Mouse (Mus musculus) liver, adult 2 months (tissue): ENCODE measurements around the gene Mllt6. TPM values are rescaled to one million over a fixed set of nuclear protein-coding genes. Genes with fewer than 3 reads are reported as not detected.
"Not testable (repeated sequence)": the region's sequence is repeated elsewhere in the genome, so short reads cannot be mapped to it uniquely, and the experiment has no call there.

Experiments used
- DNase-seq: peaks from one replicate; pipeline ENCODE4 v3.0.0-alpha.2; 2011; ENCODE audit warnings: low read depth, low spot score; ENCODE audit errors: extremely low read depth
- H3K27ac ChIP-seq: fragments of 200-500 bp; replicated peaks from 2 replicates; pipeline ENCODE4 v1.5.1; 2012; ENCODE audit warnings: low read depth, mild to moderate bottlenecking, control low read depth, inconsistent platforms, low read length; ENCODE audit not compliant: insufficient read depth
- H3K27me3 ChIP-seq: fragments of 200-500 bp; 2 replicates; pipeline ENCODE4 v1.6.1; 2012; ENCODE audit warnings: mild to moderate bottlenecking, moderate library complexity, low read length, inconsistent platforms; ENCODE audit not compliant: control insufficient read depth, insufficient read depth
- H3K36me3 ChIP-seq: fragments of 200-500 bp; 2 replicates; pipeline ENCODE4 v1.6.1; 2012; ENCODE audit warnings: low read length, inconsistent platforms; ENCODE audit not compliant: control insufficient read depth, insufficient read depth
- H3K4me1 ChIP-seq: fragments of 200-500 bp; 2 replicates; pipeline ENCODE4 v1.6.1; 2011; ENCODE audit warnings: low read length; ENCODE audit not compliant: control insufficient read depth, insufficient read depth
- H3K4me3 ChIP-seq: fragments of 200-500 bp; 2 replicates; pipeline ENCODE4 v1.5.1; 2011; ENCODE audit warnings: low read depth, mild to moderate bottlenecking, control low read depth, low read length, moderate library complexity; ENCODE audit not compliant: insufficient read depth
- H3K79me2 ChIP-seq: fragments of 200-500 bp; 2 replicates; pipeline ENCODE4 v1.6.1; 2012; ENCODE audit warnings: inconsistent platforms, mild to moderate bottlenecking, low read length, moderate library complexity; ENCODE audit not compliant: control insufficient read depth, insufficient read depth
- H3K9ac ChIP-seq: fragments of 200-500 bp; 2 replicates; pipeline ENCODE4 v1.6.1; 2012; ENCODE audit warnings: low read depth, mild to moderate bottlenecking, control low read depth, inconsistent platforms, low read length
- CTCF ChIP-seq: fragments of 200-500 bp; IDR thresholded peaks from 2 replicates; pipeline ENCODE4 v1.5.1; 2011; ENCODE audit warnings: low read depth, low read length, control low read depth
- POLR2A ChIP-seq: fragments of 200-500 bp; IDR thresholded peaks from 2 replicates; pipeline ENCODE4 v1.6.1; 2011; ENCODE audit warnings: low read length, control low read depth; ENCODE audit not compliant: insufficient read depth; ENCODE audit errors: extremely low read depth
- WGBS: fragments of 180-500 bp; shearing (Covaris S2); methylation state at CpG from one replicate; pipeline ENCODE4 v1.1.7; 2018; 5-methylcytosine and 5-hydroxymethylcytosine counted together
- polyA plus RNA-seq: library from polyadenylated mRNA; depleted of rRNA; stranded (reverse); fragments of >200 nt; gene quantifications from 2 replicates; pipeline ENCODE4 v1.2.3, GENCODE M21; 2012
- total RNA-seq: library from RNA; depleted of rRNA; stranded (reverse); fragments of >200 nt; gene quantifications from 2 replicates; pipeline ENCODE4 v1.2.3, GENCODE M21; 2014

The Mllt6 gene
- total and polyA plus RNA-seq, 2 experiments: 3.8 to 11.2 TPM

DNA sequence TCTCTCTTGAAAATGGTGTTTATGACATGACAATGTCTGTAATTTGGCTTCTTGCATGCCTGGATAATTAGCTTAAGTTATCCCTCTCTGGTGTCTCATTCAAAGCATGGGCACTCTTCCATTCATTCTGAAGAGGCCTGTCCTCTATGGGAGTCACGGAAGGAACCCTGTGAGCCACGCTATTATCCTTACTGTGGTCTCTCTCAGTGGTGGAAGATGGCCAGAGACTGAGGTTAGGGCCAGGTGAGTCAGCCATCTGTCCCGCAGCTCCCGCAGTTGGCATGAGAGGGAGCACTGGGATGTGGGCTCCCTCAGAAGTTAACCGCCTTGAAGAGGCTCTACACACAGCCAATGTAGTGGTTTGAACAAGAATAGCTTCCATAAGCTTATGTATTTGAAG, 12.9 kb upstream of the Mllt6 start:
- no peak for DNase-seq
- no peak overlapping the region for H3K4me3 ChIP-seq
- H3K27me3 ChIP-seq: no peaks in the 10 kb centered on the region
- no peak overlapping the region for H3K27ac ChIP-seq
- no peaks in the 10 kb centered on the region for H3K4me1 ChIP-seq
- no peak overlapping the region for H3K9ac ChIP-seq
- TF ChIP-seq POLR2A: no peak
- TF ChIP-seq CTCF: no peak
- H3K79me2 ChIP-seq: no peaks in the 10 kb centered on the region
- no peaks in the 10 kb centered on the region for H3K36me3 ChIP-seq
- WGBS: 70% methylated on average over 5 of the region's 5 CpGs

DNA sequence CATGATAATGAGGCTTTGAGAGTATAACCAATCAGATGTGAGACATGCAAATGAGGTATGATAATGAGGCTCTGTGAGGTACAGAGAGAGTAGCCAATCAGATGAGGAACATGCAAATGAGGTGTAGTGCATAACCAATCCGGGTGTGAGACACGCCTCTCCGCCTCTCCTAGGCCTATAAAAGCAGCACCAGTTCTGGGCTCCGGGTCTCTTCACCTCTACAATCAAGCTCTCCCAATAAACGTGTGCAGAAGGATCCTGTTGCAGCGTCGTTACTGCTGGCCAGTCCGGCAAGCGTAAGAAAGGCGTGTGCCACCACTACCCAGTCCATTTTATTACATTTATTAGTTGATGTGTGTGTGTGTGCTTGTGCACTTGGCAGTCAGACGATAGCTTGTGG, 9.8 kb upstream of the Mllt6 start:
- not testable (repeated sequence) for H3K79me2 ChIP-seq, DNase-seq, H3K4me3 ChIP-seq, H3K4me1 ChIP-seq, H3K36me3 ChIP-seq, H3K9ac ChIP-seq, H3K27ac ChIP-seq, H3K27me3 ChIP-seq
- 95% methylated on average over 11 of the region's 11 CpGs for WGBS

DNA sequence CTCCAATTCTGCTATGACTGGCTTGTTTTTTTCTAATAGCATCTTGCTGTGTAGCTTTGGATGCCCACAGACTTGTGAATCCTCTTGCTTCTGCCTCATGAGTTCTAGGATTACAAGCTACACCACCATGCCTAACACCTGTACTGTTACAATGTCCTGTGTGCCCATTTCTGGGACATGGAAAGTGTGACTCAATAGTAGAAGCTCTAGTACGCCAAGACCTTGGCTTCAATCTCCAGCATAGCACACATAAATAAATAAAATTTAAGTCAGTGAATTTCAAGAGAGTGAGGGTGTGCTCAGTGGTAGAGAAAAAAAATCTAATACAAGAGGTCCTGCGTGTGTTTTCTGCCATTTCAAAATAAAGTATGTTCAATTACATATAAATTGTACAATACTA, 9.0 kb upstream of the Mllt6 start:
- DNase-seq: no peak
- WGBS: 88% methylated on average over 2 of the region's 2 CpGs

DNA sequence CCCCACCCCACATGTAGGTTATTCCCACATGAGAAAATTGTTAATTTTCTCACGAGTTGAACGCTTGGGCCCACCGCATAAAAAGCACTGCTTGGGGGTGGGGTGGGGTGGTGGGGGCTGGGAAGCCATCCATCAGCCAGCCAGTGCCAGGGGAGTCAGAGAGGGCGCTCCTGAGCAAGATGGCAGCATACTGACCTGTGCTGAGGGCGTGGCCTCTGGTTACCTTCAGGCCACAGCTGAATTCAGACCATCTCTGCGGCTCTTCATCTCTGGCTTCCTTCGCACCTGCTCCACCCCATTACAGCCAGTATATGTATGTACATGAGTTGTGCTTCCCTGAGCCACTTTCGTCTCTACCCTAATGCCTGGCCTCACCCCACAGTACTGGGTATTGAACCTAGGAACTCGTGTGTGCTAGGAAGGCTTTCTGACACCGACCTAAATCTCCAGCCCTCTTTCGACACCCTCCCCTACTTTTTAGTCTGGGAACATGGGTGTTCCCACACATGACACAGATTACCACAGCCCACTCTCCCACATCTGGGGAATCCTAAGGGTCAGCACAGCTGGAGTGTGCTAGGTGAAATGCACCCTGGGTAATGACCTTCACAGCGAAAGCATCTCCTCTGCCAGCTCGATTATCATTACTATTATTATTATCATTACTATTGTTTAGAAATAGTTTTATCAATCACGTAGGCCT, 6.8 kb upstream of the Mllt6 start:
- WGBS: 88% methylated on average over 14 of the region's 14 CpGs
- H3K27ac ChIP-seq: no peak overlapping the region
- H3K36me3 ChIP-seq: no peaks in the 10 kb centered on the region
- DNase-seq: no peak
- TF ChIP-seq CTCF (no peak), POLR2A (no peak)
- H3K9ac ChIP-seq: no peak overlapping the region
- no peaks in the 10 kb centered on the region for H3K79me2 ChIP-seq
- no peak overlapping the region for H3K4me3 ChIP-seq
- no peaks in the 10 kb centered on the region for H3K27me3 ChIP-seq
- H3K4me1 ChIP-seq: peaks cover 14% of the 10 kb centered on the region

More for the DNA sequence above, 9.0 kb upstream of the Mllt6 start:
- H3K4me1 ChIP-seq: peaks cover 4% of the 10 kb centered on the region
- no peaks in the 10 kb centered on the region for H3K79me2 ChIP-seq
- H3K27me3 ChIP-seq: no peaks in the 10 kb centered on the region
- no peak overlapping the region for H3K9ac ChIP-seq
- no peaks in the 10 kb centered on the region for H3K36me3 ChIP-seq
- H3K4me3 ChIP-seq: no peak overlapping the region
- no peak overlapping the region for H3K27ac ChIP-seq
- TF ChIP-seq CTCF (no peak), POLR2A (no peak)

GRCm38 (mm10) chr11:97657184-97657945, 5.8 kb upstream of the Mllt6 start:
- Histone ChIP-seq H3K4me3 (no peak overlapping the region), H3K27me3 (no peaks in the 10 kb centered on the region), H3K9ac (no peak overlapping the region), H3K27ac (no peak overlapping the region), H3K36me3 (no peaks in the 10 kb centered on the region), H3K79me2 (no peaks in the 10 kb centered on the region), H3K4me1 (peaks cover 14% of the 10 kb centered on the region)
- no peak for TF ChIP-seq CTCF
- TF ChIP-seq POLR2A: no peak
- DNase-seq: no peak
- WGBS: 76% methylated on average over 5 of the region's 6 CpGs

DNA sequence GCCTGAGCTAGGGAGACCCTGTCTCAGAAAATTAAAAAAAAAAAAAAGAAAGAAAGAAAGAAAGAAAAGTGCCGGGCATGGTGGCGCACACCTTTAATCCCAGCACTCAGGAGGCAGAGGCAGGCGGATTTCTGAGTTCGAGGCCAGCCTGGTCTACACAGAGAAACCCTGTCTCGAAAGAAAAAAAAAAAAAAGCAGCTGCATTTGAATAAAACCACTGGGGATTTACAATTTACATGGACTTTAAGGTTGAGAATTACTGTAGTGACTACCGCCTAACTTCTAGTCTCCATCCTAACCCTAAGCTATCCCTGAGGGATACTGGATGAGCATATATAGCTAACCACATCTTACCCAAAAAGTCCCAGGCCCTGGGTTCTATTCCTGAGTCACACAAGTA, 5.2 kb upstream of the Mllt6 start:
- not testable (repeated sequence) for H3K9ac ChIP-seq, H3K27me3 ChIP-seq, DNase-seq, H3K79me2 ChIP-seq, H3K36me3 ChIP-seq, H3K27ac ChIP-seq, H3K4me3 ChIP-seq
- H3K4me1 ChIP-seq: peaks cover 14% of the 10 kb centered on the region
- 89% methylated on average over 6 of the region's 6 CpGs for WGBS
